Mouse (Mus musculus) E14TG2a.4 (cell line): Measurements from ENCODE around the gene Ccdc92.

Experiments
- H3K27me3 ChIP-seq: 2 replicates; pipeline ENCODE4 v1.6.1; 2014; ENCODE audit warnings: low read length, control low read depth; ENCODE audit not compliant: insufficient read depth
- H3K36me3 ChIP-seq: 2 replicates; pipeline ENCODE4 v1.6.1; 2014; ENCODE audit warnings: low read length, control low read depth; ENCODE audit not compliant: insufficient read depth
- H3K4me1 ChIP-seq: replicated peaks from 2 replicates; pipeline ENCODE4 v1.6.1; 2014; ENCODE audit warnings: low read depth, low read length, control low read depth
- H3K4me3 ChIP-seq: replicated peaks from 2 replicates; pipeline ENCODE4 v1.5.1; 2014; ENCODE audit warnings: mild to moderate bottlenecking, low read length
- H3K9me3 ChIP-seq: 2 replicates; pipeline ENCODE4 v1.6.1; 2014; ENCODE audit warnings: low read length, control low read depth
- CTCF ChIP-seq: conservative IDR thresholded peaks from 2 replicates; pipeline ENCODE4 v1.5.1; 2014; ENCODE audit warnings: low read length
- NANOG ChIP-seq: IDR thresholded peaks from 2 replicates; pipeline ENCODE4 v1.6.1; 2014; ENCODE audit warnings: borderline replicate concordance, low read length, mixed read lengths
- POU5F1 ChIP-seq: IDR thresholded peaks from 2 replicates; pipeline ENCODE4 v1.6.1; 2014; ENCODE audit warnings: low read length, borderline replicate concordance

Gene Ccdc92

DNA sequence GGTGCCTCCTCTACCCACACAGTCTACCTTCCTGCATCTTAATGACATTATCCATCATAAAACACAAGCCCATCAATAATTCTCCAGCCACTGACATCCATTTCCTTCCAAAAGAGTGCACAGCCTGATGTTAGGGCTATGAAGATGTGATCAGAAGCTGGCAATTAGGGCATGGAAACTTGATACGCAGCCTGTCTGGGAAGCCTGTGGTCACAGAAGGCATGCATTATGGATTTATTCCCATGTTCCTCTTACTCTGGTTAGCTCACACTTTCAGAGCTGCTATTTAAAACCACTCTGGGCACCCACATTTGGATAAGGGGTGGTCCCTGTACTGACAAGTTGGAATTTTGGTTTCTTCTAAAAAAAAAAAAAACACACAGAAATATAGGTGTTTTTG, 15.2 kb downstream of the Ccdc92 start:
- Histone ChIP-seq H3K4me3 (no peak overlapping the region), H3K27me3 (no peaks in the 10 kb centered on the region)
- TF ChIP-seq NANOG: no peak
- TF ChIP-seq POU5F1: no peak
- no peak for TF ChIP-seq CTCF

DNA sequence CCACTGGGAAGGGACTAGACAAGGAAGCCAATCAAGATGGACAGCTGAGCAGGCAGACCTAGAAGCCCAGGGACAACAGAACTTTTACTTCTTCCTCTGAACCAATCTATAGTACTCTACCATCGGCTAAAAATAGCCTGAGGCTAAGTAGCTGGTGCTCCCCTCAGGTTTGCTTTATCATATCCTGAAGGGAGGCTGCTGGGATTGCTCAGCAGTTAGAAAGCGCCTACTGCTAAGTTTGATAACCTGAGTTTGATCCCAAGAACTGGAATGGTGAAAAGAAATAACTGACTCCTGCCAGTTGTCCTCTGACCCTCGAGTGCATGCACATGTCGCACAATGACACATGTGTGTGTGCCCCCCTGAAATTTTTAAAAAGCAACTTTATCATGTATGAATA, 17.3 kb downstream of the Ccdc92 start:
- 0 out of 2 replicates have a peak, but pooled peaks cover 8% of the 10 kb centered on the region for H3K36me3 ChIP-seq
- H3K9me3 ChIP-seq: no peaks in the 10 kb centered on the region
- H3K4me1 ChIP-seq: peaks cover 30% of the 10 kb centered on the region
- H3K27me3 ChIP-seq: no peaks in the 10 kb centered on the region
- no peak overlapping the region for H3K4me3 ChIP-seq
- TF ChIP-seq NANOG (no peak), CTCF (no peak), POU5F1 (no peak)

More for the DNA sequence above, 15.2 kb downstream of the Ccdc92 start:
- no peaks in the 10 kb centered on the region for H3K9me3 ChIP-seq
- 0 out of 2 replicates have a peak, but pooled peaks cover 5% of the 10 kb centered on the region for H3K36me3 ChIP-seq
- H3K4me1 ChIP-seq: peaks cover 44% of the 10 kb centered on the region

GRCm38 (mm10) chr5:124843386-124843785, 18.8 kb downstream of the Ccdc92 start:
- Histone ChIP-seq H3K4me1 (peaks cover 32% of the 10 kb centered on the region), H3K9me3 (no peaks in the 10 kb centered on the region), H3K4me3 (no peak overlapping the region), H3K36me3 (peaks cover 21% of the 10 kb centered on the region), H3K27me3 (no peaks in the 10 kb centered on the region)
- no peak for TF ChIP-seq CTCF
- no peak for TF ChIP-seq POU5F1
- TF ChIP-seq NANOG: no peak

GRCm38 (mm10) chr5:124840669-124841068, 21.6 kb downstream of the Ccdc92 start:
- H3K27me3 ChIP-seq: peaks cover 4% of the 10 kb centered on the region; the same call in 1 of the 2 replicates

DNA sequence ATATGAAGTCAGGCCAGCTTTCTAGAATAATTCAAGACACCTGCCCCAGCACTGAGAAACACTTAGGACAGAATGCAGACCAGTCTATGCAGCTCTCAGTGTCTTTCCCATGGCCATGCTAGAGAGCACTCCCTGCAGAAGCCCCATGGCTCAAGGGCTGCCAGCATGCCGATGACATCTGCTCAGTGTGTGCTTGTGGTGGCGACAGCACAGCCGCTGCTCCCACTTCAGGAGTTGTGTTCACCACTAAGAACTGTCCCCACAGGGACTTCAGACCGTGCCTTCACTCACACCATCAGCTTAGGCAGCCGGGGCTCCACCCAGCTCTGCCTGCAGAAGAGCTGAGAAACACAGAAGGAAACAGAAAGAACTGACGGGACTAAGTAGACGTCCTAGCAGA, 22.0 kb downstream of the Ccdc92 start:
- Histone ChIP-seq H3K9me3 (no peaks in the 10 kb centered on the region), H3K4me3 (no peak overlapping the region), H3K4me1 (peaks cover 41% of the 10 kb centered on the region), H3K27me3 (peaks cover 4% of the 10 kb centered on the region; the same call in 1 of the 2 replicates), H3K36me3 (peaks cover 50% of the 10 kb centered on the region)
- TF ChIP-seq POU5F1 (no peak), CTCF (no peak), NANOG (no peak)

More at GRCm38 (mm10) chr5:124840669-124841068, 21.6 kb downstream of the Ccdc92 start:
- Histone ChIP-seq H3K36me3 (peaks cover 45% of the 10 kb centered on the region), H3K4me1 (peaks cover 37% of the 10 kb centered on the region), H3K4me3 (no peak overlapping the region), H3K9me3 (no peaks in the 10 kb centered on the region)
- TF ChIP-seq POU5F1: no peak
- no peak for TF ChIP-seq CTCF
- no peak for TF ChIP-seq NANOG

DNA sequence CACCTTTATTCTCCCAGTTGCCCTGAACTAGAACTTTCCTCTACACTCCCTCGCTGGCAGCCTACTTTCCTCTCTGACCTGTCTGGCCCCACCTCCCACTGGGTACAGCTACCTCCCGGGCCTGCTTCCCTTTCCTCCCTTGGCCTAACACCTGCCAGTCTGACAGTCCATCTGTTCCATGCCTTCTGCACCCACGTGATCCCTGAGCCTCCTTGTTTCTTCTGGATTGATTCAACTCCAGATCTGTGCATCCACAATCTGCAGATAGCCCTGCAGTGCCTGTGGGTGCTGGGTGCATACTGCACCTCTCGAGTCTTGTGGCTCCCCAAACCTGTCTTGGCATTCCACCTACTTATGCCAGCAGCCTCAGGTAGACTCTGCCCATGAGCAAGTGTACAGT, 25.6 kb downstream of the Ccdc92 start:
- no peak for TF ChIP-seq POU5F1
- no peak for TF ChIP-seq NANOG
- no peak for TF ChIP-seq CTCF

DNA sequence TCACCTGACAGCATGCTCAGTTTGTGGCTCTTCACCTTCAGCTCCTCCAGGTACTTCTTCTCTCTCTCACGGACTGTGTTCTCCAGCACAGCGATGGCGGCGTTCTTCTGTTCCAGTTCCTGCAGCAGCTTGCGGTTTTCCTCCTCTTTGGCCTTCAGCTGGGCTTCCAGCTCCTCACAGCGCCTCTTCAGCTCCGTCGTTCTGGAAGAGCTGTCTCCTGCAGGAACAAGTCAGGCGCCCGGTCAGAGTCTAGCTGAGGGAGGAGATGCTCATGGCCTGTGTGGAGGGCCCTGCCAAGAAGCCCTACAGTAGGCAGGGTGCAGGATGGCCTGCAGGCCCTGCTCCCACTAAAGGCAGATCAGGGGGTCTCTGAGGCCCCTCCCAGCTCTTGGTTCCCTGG, 26.1 kb downstream of the Ccdc92 start:
- peaks cover 58% of the 10 kb centered on the region for H3K36me3 ChIP-seq

More for the DNA sequence above, 25.6 kb downstream of the Ccdc92 start:
- Histone ChIP-seq H3K4me3 (no peak overlapping the region), H3K27me3 (peaks cover 4% of the 10 kb centered on the region; the same call in 1 of the 2 replicates), H3K36me3 (peaks cover 61% of the 10 kb centered on the region), H3K9me3 (no peaks in the 10 kb centered on the region), H3K4me1 (peaks cover 31% of the 10 kb centered on the region)

DNA sequence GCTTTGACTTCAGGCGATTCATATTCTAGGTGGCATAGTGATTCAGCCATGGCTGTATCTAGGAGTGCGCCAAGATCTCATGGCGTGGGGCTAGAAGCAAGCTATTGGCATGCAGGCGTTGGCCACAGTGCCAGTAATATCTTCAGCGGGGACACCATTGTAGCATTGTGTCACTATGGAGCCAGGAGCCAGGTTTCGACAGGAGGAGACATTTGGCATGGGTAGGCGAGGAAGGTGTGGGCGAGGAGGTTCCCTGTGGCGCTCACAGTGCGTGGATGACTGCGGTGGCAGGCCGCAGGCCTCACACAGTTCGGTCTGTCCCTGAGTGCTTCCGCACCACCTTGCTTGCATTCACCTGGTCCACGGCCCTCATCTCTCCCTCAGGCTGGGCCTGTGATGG, 27.0 kb downstream of the Ccdc92 start:
- Histone ChIP-seq H3K36me3 (peaks cover 58% of the 10 kb centered on the region), H3K27me3 (peaks cover 4% of the 10 kb centered on the region; the same call in 1 of the 2 replicates), H3K9me3 (no peaks in the 10 kb centered on the region), H3K4me1 (peaks cover 31% of the 10 kb centered on the region), H3K4me3 (peak overlapping the region; percentile 63)
- TF ChIP-seq CTCF: no peak

More for the DNA sequence above, 26.1 kb downstream of the Ccdc92 start:
- H3K27me3 ChIP-seq: peaks cover 4% of the 10 kb centered on the region; the same call in 1 of the 2 replicates
- H3K4me3 ChIP-seq: peak overlapping the region; percentile 63
- TF ChIP-seq NANOG (no peak), CTCF (no peak), POU5F1 (no peak)
- no peaks in the 10 kb centered on the region for H3K9me3 ChIP-seq
- peaks cover 31% of the 10 kb centered on the region for H3K4me1 ChIP-seq

DNA sequence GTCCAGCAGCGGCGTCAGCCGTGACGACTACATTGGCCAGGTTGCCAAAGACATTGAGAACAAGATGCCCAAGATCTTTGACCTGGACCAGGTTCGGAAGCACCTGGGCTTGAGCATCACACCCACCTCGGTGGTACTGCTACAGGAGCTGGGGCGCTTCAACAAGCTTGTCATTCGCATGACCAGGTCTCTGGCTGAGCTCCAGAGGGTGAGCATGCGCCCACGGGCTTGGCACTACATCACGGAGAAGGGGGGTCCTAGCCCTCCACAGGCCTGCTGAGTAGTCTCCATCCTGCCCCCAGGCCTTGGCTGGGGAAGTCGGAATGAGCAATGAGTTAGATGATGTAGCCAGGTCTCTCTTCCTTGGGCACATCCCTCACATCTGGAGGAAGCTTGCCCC, 31.9 kb downstream of the Ccdc92 start:
- H3K27me3 ChIP-seq: no peaks in the 10 kb centered on the region
- TF ChIP-seq NANOG (no peak), CTCF (no peak), POU5F1 (no peak)
- peaks cover 17% of the 10 kb centered on the region for H3K36me3 ChIP-seq
- no peak overlapping the region for H3K4me3 ChIP-seq
- H3K4me1 ChIP-seq: peaks cover 15% of the 10 kb centered on the region
- H3K9me3 ChIP-seq: no peaks in the 10 kb centered on the region
